Mouse (Mus musculus) limb, embryonic 13.5 days (tissue): ENCODE results near the gene Mob2. TPM values are rescaled to one million over a fixed set of nuclear protein-coding genes. Genes with fewer than 3 reads are reported as not detected.

ENCODE experiments used
- microRNA-seq: library from miRNA; unstranded; fragments of <30 nt; microRNA quantifications from one replicate; pipeline ENCODE4, GENCODE M21; 2016
- polyA plus RNA-seq: library from polyadenylated mRNA; unstranded; fragments of >200 nt; fragmentation: Nextera tagmentation; extraction: Ambion mirVana; gene quantifications from 2 replicates; pipeline ENCODE4 v1.2.1, GENCODE M21; 2015

The Mob2 gene
- polyA plus RNA-seq, 1 experiment from 2014 or later: 70.7 TPM

Small RNAs within 50 kb of the gene (microRNA-seq; reads per million reads assigned to microRNA genes)
- gene Mir3104: not detected

Other genes starting within 250 kb of the Mob2 start
- 0.03 TPM in 1 of 2 replicates, not detected in the other for gene Muc5b, start 222.0 kb downstream of the Mob2 start, polyA plus RNA-seq
- gene Tollip, start 142.6 kb downstream of the Mob2 start, polyA plus RNA-seq: 37.7 and 38.5 TPM in 2 replicates
- 0.83 and 0.95 TPM in 2 replicates for gene Brsk2, start 111.3 kb downstream of the Mob2 start, polyA plus RNA-seq
- 2.3 and 2.7 TPM in 2 replicates for gene Dusp8, start 34.8 kb upstream of the Mob2 start, polyA plus RNA-seq
- not detected in 2 replicates for gene Gm45618, start 59.7 kb upstream of the Mob2 start, polyA plus RNA-seq
- gene Gm39115, start 75.0 kb upstream of the Mob2 start, polyA plus RNA-seq: not detected in 2 replicates
- gene Gm45337, start 83.5 kb upstream of the Mob2 start, polyA plus RNA-seq: not detected in 2 replicates
- not detected in 2 replicates for gene Gm29735, start 96.0 kb upstream of the Mob2 start, polyA plus RNA-seq
- gene Gm4553, start 104.7 kb upstream of the Mob2 start, polyA plus RNA-seq: not detected in 2 replicates
- not detected in 2 replicates for gene Krtap5-2, start 114.9 kb upstream of the Mob2 start, polyA plus RNA-seq
- not detected in 2 replicates for gene Gm10153, start 129.3 kb upstream of the Mob2 start, polyA plus RNA-seq
- gene Krtap5-3, start 140.3 kb upstream of the Mob2 start, polyA plus RNA-seq: not detected in 2 replicates
- not detected in 2 replicates for gene Gm7579, start 150.8 kb upstream of the Mob2 start, polyA plus RNA-seq
- not detected in 2 replicates for gene Krtap5-5, start 168.9 kb upstream of the Mob2 start, polyA plus RNA-seq
- not detected in 2 replicates for gene Gm40460, start 180.0 kb upstream of the Mob2 start, polyA plus RNA-seq
- gene Gm2431, start 197.3 kb upstream of the Mob2 start, polyA plus RNA-seq: not detected in 2 replicates
- not detected in 2 replicates for gene Gm4559, start 213.3 kb upstream of the Mob2 start, polyA plus RNA-seq
- not detected in 2 replicates for gene Krtap5-1, start 236.1 kb upstream of the Mob2 start, polyA plus RNA-seq
- gene Krtap5-4, start 242.5 kb upstream of the Mob2 start, polyA plus RNA-seq: not detected in 2 replicates